Mouse (Mus musculus): ENCODE measurements around the gene Asb5.
A peak's percentile ranks its signal among the peaks of the same experiment; 100 is the strongest.

Gene Asb5

DNA sequence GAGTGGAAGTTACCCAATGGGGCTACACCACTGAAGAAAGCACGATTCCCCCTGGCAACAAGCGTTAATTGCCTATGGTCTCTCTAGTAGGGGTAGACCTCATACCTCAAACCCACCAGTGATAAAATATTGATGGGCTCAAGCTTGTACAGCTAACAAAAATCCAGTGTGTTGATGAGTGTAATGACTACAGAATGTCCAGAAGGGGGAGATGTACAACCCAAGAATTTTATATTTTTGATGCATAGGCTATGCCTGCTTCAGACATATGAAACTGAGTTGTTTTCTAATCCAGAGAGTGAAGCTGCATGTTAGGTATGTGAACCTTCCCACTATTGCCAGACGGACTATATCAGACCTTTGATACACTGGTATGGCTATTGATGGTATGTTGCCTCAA, 7.9 kb downstream of the Asb5 start:
- DNase-seq (ENCODE audit: low read depth, low spot score) = no peak

DNA sequence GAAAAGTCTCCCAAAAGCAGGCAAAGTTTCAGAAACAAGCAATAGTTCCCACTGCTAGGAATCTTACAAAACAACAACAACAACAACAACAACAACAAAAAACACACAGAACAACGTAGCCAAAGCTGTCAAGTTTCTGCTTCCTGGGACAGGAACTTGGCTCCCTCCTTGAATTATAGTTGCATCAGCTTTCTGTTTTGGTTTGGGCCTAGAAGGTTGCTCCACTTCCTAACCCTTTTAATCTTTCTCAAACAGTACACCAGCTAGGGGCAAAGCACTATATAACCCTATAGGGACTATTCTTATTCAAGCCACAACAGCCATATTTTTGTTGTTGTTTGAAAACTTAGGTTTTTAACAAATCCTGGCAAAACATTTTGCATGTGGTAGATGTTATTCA, 12.0 kb downstream of the Asb5 start:
- DNase-seq (ENCODE audit: low read depth, low spot score) = no peak

DNA sequence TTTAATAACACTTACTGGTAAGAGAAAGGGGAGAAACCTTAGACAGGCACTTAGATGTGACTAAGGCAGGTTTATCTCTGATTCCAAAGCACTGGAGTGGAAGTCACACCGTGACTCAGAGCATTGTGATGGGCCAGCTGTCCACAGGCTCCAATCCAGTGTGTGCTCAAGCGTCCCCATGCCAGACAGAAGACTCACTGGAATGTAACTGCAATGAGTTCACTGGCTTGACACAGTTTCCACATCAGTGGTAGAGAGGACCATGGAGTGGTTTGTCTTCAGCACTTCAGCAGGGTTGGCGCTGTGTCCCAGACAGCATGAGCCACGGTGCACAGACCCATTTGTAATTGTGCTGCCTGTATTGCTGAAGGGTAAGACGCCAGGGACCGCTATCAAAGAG, 19.0 kb downstream of the Asb5 start:
- DNase-seq (ENCODE audit: low read depth, low spot score) = no peak

DNA sequence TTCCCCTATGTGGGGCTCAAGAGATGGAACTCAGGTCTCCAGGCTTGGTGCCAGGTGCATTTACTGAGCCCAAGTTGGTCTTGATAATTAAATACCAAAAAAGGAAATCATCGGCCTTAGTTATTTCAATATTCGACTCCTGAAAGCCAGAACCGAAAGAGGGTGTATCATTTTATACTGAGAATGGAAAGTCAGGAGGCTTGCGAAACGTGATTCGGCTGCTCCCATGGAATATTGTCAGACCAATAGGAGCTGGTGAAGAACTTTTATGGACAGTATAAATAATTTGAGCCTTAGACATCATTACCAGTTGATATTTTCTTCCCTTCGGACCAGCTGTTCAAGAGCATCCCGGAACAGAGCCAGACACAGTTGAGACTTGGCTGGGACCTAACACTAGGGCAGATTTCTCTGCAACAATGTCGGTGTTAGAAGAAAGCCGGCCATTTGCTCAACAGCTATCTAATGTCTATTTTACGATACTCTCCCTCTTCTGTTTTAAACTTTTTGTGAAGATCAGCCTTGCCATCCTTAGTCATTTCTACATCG, 20.7 kb downstream of the Asb5 start:
- DNase-seq (ENCODE audit: low read depth, low spot score) = no peak

DNA sequence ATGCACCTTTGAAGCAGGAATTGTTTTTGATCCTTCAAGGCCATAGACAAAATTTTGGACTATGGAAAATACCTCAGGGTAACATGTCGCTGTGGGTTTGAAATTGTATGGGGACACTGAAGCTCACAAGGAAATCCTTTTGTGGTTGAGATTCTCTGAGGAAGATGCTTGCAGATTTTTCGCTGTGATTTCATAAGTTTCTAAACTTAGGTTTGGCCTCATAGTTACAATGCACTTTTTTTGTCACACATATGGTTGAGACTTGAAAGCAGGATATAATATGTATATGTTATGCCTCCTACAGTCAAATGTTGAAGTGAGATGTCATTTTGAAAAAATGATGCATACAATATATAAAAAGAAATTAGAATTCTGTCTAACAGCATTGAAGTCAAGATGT, 25.5 kb downstream of the Asb5 start:
- no peak for DNase-seq (ENCODE audit: low read depth, low spot score)

DNA sequence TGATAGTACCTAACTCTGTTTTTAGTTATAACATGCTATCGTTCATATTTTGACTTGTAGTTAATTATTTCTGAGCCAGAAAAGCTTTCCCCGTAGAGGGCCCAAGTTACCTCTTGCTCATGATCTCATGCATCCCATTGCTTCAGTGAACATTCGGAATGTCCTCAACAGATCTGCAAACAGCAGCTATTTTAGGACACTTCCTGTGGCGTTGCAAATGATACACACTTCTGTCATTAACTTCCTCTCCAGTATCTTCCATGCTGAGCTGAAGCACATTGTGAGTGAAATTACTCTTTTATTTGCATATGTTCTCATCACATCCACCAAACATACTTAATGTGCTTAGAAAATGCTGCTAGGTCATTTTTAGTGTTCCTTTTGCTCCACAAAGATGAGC, 32.8 kb downstream of the Asb5 start:
- DNase-seq (ENCODE audit: low read depth, low spot score) = no peak

DNA sequence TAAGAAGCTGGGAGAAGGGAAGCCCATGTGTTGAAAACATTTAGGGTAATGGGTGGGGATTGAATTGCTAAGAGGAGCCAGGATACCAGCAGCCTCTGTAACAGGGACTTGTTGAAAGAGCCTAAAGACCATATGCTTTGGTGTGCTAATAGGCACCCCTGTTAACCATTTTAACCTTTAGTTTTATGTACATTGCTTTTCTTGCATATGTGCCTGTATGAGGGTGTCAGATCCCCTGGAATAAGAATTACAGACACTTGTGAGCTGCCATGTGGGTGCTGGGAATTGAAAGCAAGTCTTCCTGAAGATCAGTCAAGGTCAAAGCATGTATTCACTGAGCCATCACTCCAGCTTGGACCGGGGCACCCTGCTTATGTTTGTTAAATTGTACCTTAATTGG, 35.8 kb downstream of the Asb5 start:
- DNase-seq (ENCODE audit: low read depth, low spot score) = peak; percentile 57

DNA sequence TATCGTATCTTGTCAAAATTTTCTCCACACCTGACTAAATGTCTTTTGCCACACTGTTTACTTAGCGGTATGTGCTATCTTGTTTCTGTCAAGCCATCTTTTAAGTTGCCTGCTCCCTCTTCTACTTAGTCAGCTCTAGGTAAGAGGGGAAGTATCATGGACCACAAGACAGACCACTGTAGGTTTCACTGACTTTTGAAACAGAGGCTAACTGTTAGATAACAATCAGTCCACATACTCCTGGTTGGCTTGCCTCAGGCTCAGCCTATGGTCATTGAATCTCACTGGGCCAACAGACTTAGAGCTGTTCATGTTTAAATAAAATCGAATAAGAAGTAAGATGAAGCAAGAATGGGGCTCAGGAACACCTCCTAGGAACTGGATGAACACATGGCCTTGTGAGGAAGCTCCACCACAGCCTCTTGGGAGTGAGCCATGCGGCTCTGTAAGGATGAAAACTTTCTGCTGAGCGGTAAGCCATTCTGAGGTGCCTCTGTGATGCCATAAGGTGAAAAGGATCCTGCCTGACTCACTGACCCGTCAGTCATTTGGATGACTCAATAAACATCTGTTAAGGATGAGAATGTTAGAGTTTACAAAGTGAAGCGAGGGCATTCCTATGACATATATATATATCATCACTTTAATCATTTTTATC, 36.4 kb downstream of the Asb5 start:
- DNase-seq (ENCODE audit: low read depth, low spot score) = no peak

DNA sequence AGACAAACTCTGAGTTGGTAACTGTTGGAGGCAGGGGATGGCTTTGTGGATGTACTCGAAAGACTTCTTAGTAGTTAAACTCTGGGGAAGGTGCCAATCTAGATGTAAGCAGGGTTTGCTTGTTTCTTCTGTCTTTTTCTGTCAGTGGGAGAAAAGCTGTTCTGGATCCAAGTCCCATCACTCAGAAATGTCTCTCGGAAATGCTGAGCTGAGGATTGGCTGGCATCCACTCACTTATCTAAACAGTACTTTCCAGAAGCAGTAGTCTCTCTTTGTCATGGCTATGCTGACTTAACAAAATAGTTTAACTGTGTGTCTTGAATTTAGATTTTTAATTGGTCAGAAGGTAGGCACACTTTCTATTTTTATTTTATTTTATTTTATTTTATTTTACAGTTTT, 37.8 kb downstream of the Asb5 start:
- DNase-seq (ENCODE audit: low read depth, low spot score) = no peak

DNA sequence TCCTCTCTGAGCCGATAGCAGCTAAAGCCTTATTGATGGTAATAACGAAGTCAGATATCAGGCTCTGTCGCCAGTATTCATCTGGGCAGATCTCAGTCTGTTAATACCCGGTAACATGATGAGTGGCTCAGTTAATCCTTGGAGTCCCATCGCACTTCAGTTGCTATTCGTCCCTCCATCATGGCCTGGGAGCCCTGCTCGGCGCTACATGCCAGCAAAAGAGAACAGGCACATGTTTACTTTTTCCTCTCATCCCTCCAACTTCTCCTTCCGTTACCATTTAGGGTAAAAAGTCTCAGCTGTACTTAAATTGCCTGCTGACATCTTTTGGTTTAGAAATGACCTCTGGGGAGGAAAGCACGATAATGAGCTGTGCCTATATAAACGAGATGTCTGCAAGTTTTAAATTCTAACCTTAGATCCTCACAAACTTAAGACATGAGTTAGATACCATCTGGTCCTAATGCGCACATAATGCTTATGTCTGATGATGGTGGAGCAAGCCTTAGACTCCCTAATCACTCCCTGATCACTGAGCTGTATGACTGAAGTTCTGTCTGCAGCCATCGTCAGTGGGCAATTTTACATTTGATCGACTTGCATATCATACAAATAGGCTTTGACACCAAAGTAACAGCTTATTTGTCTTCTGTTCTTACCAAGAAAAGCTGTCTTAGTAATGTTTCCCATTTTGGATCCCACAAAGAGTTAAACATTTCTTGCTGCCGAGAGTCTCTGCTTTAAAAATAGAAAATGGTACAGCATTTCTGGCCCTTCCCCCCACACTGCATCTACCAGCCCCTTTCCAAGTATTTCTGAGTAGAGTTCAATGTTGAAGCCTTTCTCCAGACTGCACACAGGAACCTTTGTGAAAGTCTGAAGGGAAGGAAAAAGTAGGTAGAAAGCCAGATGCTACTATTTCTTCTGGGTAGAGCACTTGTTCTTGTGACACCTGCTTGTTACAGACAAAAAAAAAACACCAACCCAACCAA, 41.5 kb downstream of the Asb5 start:
- DNase-seq (ENCODE audit: low read depth, low spot score) = no peak

DNA sequence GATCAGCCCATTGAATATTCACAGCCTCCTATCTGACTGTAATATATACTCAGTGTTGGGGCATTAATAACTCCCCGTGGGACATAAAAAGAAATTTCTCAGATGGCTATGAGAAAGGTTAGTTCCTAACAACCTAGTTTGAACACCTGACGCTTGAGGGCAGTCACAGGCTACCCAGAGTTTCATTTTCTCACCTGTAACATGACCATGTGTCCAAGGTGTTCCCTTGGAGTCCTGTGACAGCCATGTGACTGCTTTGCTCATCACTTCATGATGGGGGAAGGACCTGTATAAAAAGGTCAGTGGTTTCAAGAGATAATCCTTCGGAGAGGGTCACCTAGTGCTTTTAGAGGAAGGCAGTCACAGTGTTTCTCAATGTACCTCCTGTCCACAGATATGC, 52.1 kb downstream of the Asb5 start:
- DNase-seq (ENCODE audit: low read depth, low spot score) = peak; percentile 26

DNA sequence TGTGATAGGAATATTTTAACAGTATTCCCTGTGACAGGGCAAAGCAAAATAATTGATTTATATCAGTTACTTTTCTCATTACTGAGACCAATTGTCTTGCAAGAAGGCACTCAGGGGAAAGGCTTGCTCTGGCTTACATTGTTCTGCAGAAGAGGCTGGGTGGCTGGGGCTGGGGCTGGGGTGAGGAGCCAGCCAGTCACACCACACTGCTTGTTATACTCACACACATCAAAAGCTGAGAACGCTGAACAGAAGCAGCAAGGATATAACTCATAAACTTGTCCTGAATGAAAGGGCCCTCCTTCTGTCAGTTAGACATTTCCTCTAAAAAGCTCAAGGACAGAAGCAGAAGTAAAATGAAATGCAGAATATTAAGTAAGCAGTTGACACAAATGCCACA, 53.5 kb downstream of the Asb5 start:
- no peak for DNase-seq (ENCODE audit: low read depth, low spot score)

DNA sequence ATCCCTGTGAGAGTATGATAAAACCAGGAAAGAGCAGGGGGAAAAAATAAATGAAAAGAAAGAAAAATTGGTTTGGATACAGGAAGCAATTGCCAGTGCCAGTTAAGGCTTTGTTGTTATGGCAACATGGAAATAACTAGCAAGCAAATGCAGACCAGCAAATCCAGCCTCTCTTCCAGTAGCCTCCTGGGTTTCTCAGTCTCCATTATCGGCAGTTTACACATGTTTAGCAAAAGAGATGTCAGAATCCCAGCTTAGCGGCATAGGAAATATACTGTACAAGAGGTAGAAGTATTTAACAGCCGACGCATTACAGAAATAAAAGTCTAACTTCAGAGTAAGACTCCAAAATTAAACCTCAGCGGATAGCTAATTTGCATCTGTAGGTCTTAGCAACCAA, 65.3 kb downstream of the Asb5 start:
- DNase-seq (ENCODE audit: low read depth, low spot score) = no peak

DNA sequence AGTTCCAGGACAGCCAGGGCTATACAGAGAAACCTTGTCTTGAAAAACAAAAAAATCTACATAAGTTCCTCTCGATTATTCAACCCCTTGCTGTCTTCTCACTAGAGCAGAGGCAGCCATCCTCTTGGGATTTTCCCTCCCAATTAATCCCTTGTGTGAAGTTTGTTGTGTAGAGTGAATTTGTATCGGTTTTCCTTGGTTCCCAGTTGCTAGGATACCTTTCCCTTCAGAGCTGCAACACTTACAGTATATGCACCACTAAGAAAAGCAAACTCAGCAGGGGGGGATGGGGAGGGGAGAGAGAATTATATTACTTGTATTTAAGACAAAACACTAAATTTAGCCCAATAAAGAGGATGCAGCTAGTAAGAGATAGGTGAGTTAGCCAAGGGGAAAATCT, 66.7 kb downstream of the Asb5 start:
- DNase-seq (ENCODE audit: low read depth, low spot score) = no peak

DNA sequence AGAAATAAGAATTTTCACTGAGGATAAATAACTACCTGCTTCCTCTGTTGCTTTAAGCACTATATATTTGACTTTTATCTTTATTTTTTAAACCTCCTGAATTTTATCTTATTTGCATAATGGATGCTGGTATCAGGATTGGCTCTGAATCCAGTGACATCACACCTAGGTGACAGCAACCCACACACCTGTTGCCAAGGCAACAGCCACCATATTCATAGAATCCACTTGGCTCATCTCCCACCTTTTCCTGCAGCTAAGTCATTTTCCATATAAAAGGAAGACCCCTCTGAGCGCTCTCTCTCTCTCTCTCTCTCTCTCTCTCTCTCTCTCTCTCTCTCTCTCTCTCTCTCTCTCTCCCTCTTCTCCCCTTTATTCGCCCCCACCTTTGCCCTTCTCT, 67.6 kb downstream of the Asb5 start:
- DNase-seq (ENCODE audit: low read depth, low spot score) = no peak

DNA sequence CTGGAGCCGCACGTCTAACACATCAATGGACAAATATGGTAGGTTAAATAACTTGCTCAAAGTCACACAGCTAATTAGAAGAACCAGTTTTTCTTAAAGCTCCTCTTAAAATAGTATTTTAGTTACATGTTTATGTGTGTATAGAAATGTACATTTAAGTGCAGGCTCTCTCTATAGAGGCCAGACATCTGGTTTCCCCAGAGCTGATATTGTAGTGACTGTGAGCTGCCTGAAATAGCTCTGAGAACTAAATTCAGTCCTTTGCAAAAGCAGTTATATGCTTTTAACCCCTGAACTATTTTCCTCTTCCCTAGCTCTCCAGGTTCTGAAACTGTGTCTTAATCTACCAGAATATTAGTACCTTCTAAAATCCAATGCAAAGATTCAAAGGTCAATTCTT, 68.0 kb downstream of the Asb5 start:
- DNase-seq (ENCODE audit: low read depth, low spot score) = no peak

DNA sequence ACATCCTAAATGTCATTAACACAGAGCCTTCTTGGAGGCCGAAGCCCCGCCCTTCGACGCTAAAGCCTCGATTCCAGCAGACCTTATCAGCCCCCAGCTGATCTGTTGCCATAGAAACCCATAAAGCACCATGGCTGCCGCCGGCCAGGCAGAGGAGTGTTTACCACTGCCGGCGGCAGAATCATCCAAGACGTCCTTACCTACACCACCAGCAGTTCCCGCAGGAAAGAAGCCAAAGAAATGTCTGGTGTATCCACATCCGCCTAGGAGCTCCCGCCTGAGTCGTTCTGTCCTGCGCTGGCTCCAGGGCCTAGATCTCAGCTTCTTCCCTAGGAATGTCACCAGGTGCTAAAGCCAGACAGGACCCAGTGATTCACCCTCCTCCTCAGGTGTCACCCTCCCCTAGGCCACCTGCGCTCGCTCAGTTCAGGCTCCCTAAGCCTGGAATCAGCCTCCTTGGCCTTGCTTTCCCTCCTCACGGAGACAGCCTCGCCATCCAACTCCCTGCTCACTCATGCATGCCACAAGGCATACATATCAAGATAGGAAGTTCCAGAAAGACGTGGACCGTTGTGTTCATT, 71.4 kb downstream of the Asb5 start, which contains the start of gene Spata4:
Spata4 (plus strand) TSS at position 111 of the 581 bp plus-strand sequence.
- peak; percentile 77 for DNase-seq (ENCODE audit: low read depth, low spot score)

DNA sequence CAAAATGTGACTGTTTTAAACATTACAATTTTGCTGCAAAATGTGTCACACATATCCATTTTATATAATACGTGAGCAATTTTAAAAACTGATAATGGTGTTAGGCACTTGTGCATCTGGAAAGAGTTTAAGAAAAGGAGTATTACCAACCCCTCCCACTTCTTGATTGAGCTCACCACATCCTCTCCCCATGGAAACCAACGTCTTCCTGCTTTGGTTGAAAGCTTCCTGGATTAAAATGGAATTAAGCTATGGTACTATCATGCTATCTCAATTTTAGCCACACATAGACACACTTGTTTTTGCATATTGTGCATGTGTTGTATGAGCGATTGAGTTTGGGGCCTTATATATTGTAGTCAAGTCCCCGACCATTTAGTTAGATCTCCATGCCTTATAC, 74.1 kb downstream of the Asb5 start:
- DNase-seq (ENCODE audit: low read depth, low spot score) = no peak

DNA sequence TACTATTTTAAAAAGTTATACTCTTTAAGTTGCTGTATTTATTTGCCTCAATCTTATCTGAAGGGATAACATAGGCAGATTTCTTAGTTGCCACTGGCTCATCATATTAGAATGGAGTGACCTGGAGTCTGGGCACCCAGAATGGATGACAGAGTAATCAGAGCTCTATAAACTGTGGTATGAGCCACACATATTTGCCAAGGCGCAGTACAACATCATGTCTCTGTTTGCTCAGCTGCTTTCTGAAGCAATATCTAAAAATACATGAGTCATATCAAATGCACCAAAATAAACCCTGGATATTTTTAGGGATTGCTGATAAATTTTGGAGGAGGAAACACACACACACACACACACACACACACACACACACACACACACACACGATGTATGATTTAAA, 80.0 kb downstream of the Asb5 start:
- no peak for DNase-seq (ENCODE audit: low read depth, low spot score)

DNA sequence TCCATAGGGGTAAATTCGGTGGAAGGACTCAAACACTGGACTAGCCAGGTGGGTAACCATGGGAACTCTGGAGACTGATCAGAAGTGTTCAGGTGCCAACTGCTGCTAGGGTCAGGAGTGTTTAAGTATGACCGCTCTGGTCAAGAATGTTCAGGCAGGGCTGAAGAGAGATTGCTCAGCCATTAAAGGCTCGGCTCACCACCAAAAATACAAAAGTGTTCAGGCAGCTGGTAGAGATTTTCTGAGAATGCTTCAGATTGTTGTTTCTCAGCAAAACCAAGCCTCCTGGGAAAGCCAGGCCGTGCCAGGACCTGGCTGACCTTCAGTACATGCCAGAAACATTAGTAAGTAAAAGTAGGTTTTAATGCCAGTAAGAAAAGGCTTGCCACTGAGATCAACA, 80.9 kb downstream of the Asb5 start:
- no peak for DNase-seq (ENCODE audit: low read depth, low spot score)

DNA sequence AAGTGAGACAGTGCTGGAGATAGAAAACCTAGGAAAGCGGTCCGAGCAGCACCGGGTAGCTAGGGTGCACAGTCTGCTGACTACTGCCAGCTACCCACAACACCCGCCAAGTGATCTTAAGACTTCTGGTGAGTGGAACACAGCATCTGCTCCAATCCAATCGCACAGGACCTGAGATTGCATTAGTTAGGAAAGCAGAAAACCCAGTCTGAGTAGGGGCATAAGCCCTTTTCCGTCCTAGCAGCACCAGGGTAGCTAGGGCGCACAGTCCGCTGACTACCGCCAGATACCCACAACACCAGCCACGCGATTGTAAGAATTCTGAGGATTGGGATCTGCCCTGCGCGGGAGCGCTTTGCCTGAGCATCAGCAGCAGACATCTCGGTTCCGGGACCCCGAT, 87.3 kb downstream of the Asb5 start:
- peak; percentile 66 for DNase-seq (ENCODE audit: low read depth, low spot score)

Measured in ES-CJ7 (cell line).